Mouse (Mus musculus): ENCODE results near the gene Platr25. TPM values are rescaled to one million over a fixed set of nuclear protein-coding genes. Genes with fewer than 3 reads are reported as not detected.
"Not testable (repeated sequence)": the region's sequence is repeated elsewhere in the genome, so short reads cannot be mapped to it uniquely, and the experiment has no call there.

Gene Platr25
- polyA plus RNA-seq (2015; fragmentation: Nextera tagmentation; extraction: Ambion mirVana): 35.9 and 37.9 TPM in 2 replicates

DNA sequence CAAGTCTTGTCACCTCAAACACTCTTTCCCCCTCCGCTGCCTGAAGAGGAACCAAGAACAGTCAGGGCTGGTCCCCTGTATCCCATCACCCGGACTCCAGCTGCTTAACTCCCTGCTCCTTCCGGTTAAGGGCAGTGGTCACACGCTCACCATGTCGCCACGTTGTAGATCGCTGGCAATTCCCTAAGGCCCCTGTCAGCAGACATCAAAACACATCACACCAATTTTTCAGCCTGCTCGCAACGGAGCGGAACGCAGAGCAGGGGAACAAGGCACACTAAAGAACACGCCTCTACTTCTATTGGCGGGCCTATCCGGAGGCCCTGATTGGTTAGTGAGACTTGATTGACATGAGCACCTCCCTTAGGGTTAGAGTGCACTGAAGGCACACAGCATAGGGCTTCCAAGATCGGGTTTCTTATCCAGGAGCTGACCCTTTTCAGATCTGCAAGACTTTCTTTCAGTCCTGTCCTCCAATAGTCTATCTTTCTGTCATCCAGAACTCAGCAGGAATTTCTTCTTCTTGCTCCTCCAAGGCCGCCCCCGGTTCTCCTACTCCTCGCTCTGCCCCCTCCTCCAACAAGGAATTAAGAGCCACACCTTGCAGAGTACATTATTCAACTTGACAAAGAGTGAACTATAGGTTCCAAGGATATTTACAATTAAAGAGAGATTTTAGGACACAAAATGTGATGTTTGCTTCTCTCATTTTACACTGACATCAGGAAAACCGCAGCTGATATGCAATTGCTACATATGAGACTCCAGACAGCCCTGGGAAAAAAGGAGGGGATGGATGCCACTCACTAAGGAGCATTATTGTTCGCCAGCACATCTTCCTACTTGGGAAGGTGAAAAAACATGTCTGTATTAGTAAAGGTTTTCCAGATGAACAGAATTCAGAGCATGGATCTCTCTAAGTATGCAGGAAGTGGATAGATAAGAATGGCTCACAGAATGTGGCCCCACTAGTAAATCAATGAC is at the start of gene Platr25:
TSS of gene Platr25 (minus strand) at position 278 of the 984 bp plus-strand sequence.
- not testable (repeated sequence) for H3K9me3 ChIP-seq (replicated peaks; ENCODE audit: control insufficient read depth, low read length, poor library complexity, severe bottlenecking); H3K27me3 ChIP-seq (ENCODE audit: control insufficient read depth, insufficient read depth, low read depth, low read length); H3K36me3 ChIP-seq (ENCODE audit: control insufficient read depth, insufficient read depth, low read length); H3K4me1 ChIP-seq (ENCODE audit: control insufficient read depth, insufficient read depth, low read length); H3K27ac ChIP-seq (ENCODE audit: low read length)
- Histone ChIP-seq H3K4me3 (ENCODE audit: low read depth, low read length) (peak within 1 kb of the TSS; percentile 51), H3K9ac (ENCODE audit: low read depth, low read length) (peak within 1 kb of the TSS; percentile 65; the same call in 1 of the 2 replicates), H3K4me2 (ENCODE audit: low read length) (peak within 1 kb of the TSS; percentile 57)
- ATAC-seq: peak; percentile 96
- WGBS: 7% methylated on average over 20 of the region's 20 CpGs

DNA sequence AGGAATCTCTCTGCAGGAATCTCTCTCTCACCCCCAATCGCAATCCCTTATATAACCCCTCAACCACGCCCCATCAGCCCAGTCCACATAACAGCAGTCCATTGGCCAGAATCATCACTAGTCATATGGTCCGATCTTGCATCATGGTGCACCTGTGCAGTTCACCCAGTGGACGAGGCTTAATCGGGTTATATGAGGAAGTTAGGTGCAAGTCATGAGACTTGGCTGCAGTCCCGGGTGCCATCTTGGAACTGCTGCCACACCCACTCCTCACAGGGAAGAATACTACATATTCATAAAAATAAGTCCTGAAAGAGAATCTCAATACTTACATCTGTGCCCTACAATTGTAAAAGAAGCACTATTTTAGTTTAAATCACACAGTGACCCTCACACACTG is 47.5 kb upstream of the Platr25 start:
- 87% methylated on average over 6 of the region's 6 CpGs for WGBS
- H3K9me3 ChIP-seq (replicated peaks; ENCODE audit: control insufficient read depth, low read length, poor library complexity, severe bottlenecking); H3K27me3 ChIP-seq (ENCODE audit: control insufficient read depth, insufficient read depth, low read depth, low read length); H3K4me3 ChIP-seq (ENCODE audit: low read depth, low read length); ATAC-seq; H3K27ac ChIP-seq (ENCODE audit: low read length); H3K9ac ChIP-seq (ENCODE audit: low read depth, low read length); H3K4me1 ChIP-seq (ENCODE audit: control insufficient read depth, insufficient read depth, low read length); H3K36me3 ChIP-seq (ENCODE audit: control insufficient read depth, insufficient read depth, low read length); H3K4me2 ChIP-seq (ENCODE audit: low read length): not testable (repeated sequence)

DNA sequence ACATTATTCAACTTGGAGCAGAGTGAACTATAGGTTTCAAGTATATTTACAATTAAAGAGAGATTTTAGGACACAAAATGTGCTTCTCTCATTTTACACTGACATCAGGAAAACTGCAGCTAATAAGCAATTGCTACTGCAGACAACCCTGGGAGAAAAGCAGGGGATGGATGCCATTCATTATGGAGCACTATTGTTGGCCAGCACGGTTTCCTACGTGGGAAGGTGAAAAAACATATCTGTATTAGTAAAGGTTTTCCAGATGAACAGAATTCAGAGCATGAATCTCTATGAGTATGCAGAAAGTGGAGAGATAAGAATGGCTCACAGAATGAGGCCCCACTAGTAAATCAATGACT is 25.6 kb upstream of the Platr25 start:
- not testable (repeated sequence) for H3K36me3 ChIP-seq (ENCODE audit: control insufficient read depth, insufficient read depth, low read length); H3K9me3 ChIP-seq (replicated peaks; ENCODE audit: control insufficient read depth, low read length, poor library complexity, severe bottlenecking); H3K9ac ChIP-seq (ENCODE audit: low read depth, low read length); H3K4me1 ChIP-seq (ENCODE audit: control insufficient read depth, insufficient read depth, low read length); H3K27me3 ChIP-seq (ENCODE audit: control insufficient read depth, insufficient read depth, low read depth, low read length)
- 0 out of 2 replicates have a peak overlapping the region, but pooled peaks have one; percentile 43 for H3K27ac ChIP-seq (ENCODE audit: low read length)
- 40% methylated on average over 2 of the region's 2 CpGs for WGBS
- H3K4me3 ChIP-seq (ENCODE audit: low read depth, low read length): peak overlapping the region; percentile 54
- peak; percentile 62; the same call in 1 of the 2 replicates for ATAC-seq
- H3K4me2 ChIP-seq (ENCODE audit: low read length): peak overlapping the region; percentile 49

DNA sequence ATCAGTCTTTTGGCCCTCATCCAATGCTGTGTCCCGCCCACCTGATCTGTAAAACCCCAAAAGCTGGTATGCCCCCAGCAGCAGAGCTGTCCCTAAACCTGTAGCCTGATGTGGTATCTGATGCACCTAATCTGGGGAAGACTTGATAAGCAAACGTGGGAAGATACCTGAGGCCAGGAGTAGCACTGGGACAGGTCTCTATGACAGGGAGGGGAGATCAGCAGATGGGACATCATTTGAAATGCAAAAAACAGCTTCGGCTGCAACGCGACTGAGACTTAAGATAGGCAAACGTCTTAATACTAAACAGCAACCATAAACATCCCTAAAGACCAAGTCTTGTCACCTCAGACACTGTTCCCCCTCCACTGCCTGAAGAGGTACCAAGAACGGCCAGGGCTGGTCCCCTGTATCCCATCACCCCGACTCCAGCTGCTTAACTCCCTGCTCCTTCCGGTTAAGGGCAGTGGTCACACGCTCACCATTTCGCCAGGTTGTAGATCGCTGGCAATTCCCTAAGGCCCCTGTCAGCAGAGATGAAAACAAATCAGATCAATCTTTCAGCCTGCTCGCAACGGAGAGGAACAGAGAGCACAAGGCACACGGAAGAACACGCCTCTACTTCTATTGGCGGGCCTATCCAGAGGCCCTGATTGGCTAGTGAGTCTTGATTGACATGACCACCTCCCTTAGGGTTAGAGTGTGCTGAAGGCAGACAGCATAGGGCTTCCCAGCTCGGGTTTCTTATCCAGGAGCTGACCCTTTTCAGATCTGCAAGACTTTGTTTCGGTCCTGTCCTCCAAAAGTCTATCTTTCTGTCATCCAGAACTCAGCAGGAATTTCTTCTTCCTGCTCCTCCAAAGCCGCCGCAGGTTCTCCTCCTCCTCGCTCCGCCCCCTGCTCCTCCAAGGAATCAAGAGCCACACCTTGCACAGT is 25.0 kb upstream of the Platr25 start, which contains the start of gene Gm5141:
TSS of gene Gm5141 (minus strand) at position 610 of the 936 bp plus-strand sequence.
- H3K27me3 ChIP-seq (ENCODE audit: control insufficient read depth, insufficient read depth, low read depth, low read length); H3K36me3 ChIP-seq (ENCODE audit: control insufficient read depth, insufficient read depth, low read length); H3K9me3 ChIP-seq (replicated peaks; ENCODE audit: control insufficient read depth, low read length, poor library complexity, severe bottlenecking); H3K4me1 ChIP-seq (ENCODE audit: control insufficient read depth, insufficient read depth, low read length): not testable (repeated sequence)
- peak within 1 kb of the TSS; percentile 54 for H3K4me3 ChIP-seq (ENCODE audit: low read depth, low read length)
- peak within 1 kb of the TSS; percentile 70 for H3K9ac ChIP-seq (ENCODE audit: low read depth, low read length)
- WGBS: 5% methylated on average over 20 of the region's 23 CpGs
- H3K27ac ChIP-seq (ENCODE audit: low read length): 0 out of 2 replicates have a peak within 1 kb of the TSS, but pooled peaks have one; percentile 50
- ATAC-seq: peak; percentile 100
- H3K4me2 ChIP-seq (ENCODE audit: low read length): peak within 1 kb of the TSS; percentile 83

DNA sequence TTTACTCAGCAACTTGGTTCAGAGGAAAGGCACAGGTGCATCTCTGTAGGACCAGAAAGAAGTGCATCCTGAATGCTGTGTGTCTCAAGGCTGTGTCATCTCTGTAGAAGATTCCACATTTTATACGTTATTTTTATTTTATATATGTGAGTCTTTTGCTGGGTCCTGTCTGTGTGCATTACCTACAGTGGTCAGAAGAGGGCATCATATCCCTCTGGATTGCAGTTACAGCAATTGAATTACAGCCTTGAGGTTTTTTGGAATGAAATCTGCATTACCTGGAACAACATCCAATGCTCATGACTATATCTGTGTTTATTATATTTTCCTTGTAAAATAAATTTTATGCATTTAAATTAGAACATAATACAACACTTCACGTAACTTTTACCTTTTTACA is 3.3 kb upstream of the Platr25 start:
- not testable (repeated sequence) for ATAC-seq; H3K9me3 ChIP-seq (replicated peaks; ENCODE audit: control insufficient read depth, low read length, poor library complexity, severe bottlenecking); H3K4me2 ChIP-seq (ENCODE audit: low read length); H3K27me3 ChIP-seq (ENCODE audit: control insufficient read depth, insufficient read depth, low read depth, low read length); H3K4me1 ChIP-seq (ENCODE audit: control insufficient read depth, insufficient read depth, low read length); H3K36me3 ChIP-seq (ENCODE audit: control insufficient read depth, insufficient read depth, low read length); H3K27ac ChIP-seq (ENCODE audit: low read length); H3K4me3 ChIP-seq (ENCODE audit: low read depth, low read length); H3K9ac ChIP-seq (ENCODE audit: low read depth, low read length)
- WGBS: 68% methylated on average over 2 of the region's 2 CpGs

DNA sequence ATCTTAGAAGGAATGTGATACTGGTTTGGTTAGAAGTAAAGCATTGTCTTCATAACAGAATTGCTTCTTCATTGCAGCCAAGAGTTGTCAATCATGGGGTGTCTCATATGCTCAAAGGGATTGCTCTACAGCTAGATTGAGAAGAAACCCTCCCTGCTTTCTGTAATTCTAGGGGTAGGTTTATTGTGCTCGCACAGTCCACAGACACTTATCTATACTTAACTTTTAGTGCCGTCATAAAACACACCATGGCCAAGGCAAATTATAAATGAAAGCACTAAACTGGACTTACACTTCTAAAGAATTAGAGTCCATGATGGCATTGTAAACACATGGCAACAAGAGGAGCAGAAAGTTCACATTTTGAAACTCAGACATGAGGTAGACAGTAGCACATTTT is 27.2 kb downstream of the Platr25 start:
- H3K36me3 ChIP-seq (ENCODE audit: control insufficient read depth, insufficient read depth, low read length): no peaks in the 10 kb centered on the region
- no peak overlapping the region for H3K9ac ChIP-seq (ENCODE audit: low read depth, low read length)
- no peaks in the 10 kb centered on the region for H3K27me3 ChIP-seq (ENCODE audit: control insufficient read depth, insufficient read depth, low read depth, low read length)
- H3K27ac ChIP-seq (ENCODE audit: low read length): no peak overlapping the region
- no peak for ATAC-seq
- H3K4me1 ChIP-seq (ENCODE audit: control insufficient read depth, insufficient read depth, low read length): no peaks in the 10 kb centered on the region
- no peak overlapping the region for H3K4me3 ChIP-seq (ENCODE audit: low read depth, low read length)
- H3K4me2 ChIP-seq (ENCODE audit: low read length): no peak overlapping the region
- WGBS: 100% methylated on average over 2 of the region's 2 CpGs
- no peaks in the 10 kb centered on the region for H3K9me3 ChIP-seq (replicated peaks; ENCODE audit: control insufficient read depth, low read length, poor library complexity, severe bottlenecking)

DNA sequence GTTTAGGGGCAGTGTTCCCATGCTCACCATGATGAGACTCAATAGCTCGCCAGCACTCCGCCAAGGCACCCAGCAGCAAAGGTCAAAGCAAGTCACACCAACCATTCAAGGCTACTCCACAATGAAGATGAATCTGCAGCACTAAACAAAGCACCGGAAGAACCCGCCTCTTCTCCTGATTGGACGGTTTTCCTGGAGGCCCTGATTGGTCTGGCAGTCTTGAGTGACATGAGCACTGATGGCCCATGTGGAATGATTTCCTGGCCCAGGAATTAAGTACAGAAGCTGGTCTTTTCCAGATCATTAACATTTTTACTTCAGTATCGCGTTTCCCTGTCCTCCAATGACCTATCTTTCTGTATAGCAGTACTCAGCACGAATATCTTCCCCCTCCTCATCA is 47.9 kb downstream of the Platr25 start:
- not testable (repeated sequence) for H3K36me3 ChIP-seq (ENCODE audit: control insufficient read depth, insufficient read depth, low read length); H3K4me1 ChIP-seq (ENCODE audit: control insufficient read depth, insufficient read depth, low read length); H3K27me3 ChIP-seq (ENCODE audit: control insufficient read depth, insufficient read depth, low read depth, low read length); ATAC-seq; H3K9me3 ChIP-seq (replicated peaks; ENCODE audit: control insufficient read depth, low read length, poor library complexity, severe bottlenecking); H3K4me2 ChIP-seq (ENCODE audit: low read length); H3K9ac ChIP-seq (ENCODE audit: low read depth, low read length); H3K27ac ChIP-seq (ENCODE audit: low read length); H3K4me3 ChIP-seq (ENCODE audit: low read depth, low read length)
- 93% methylated on average over 8 of the region's 8 CpGs for WGBS

DNA sequence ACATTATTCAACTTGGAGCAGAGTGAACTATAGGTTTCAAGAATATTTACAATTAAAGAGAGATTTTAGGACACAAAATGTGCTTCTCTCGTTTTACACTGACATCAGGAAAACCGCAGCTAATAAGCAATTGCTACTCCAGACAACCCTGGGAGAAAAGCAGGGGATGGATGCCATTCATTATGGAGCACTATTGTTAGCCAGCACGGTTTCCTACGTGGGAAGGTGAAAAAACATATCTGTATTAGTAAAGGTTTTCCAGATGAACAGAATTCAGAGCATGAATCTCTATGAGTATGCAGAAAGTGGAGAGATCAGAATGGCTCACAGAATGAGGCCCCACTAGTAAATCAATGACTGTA is 75.2 kb downstream of the Platr25 start:
- H3K4me1 ChIP-seq (ENCODE audit: control insufficient read depth, insufficient read depth, low read length); H3K9me3 ChIP-seq (replicated peaks; ENCODE audit: control insufficient read depth, low read length, poor library complexity, severe bottlenecking); H3K36me3 ChIP-seq (ENCODE audit: control insufficient read depth, insufficient read depth, low read length); H3K27me3 ChIP-seq (ENCODE audit: control insufficient read depth, insufficient read depth, low read depth, low read length): not testable (repeated sequence)
- WGBS: 22% methylated on average over 4 of the region's 4 CpGs
- H3K9ac ChIP-seq (ENCODE audit: low read depth, low read length): peak overlapping the region; percentile 41; the same call in 1 of the 2 replicates
- peak overlapping the region; percentile 46 for H3K4me3 ChIP-seq (ENCODE audit: low read depth, low read length)
- ATAC-seq: peak; percentile 76
- peak overlapping the region; percentile 75 for H3K27ac ChIP-seq (ENCODE audit: low read length)
- H3K4me2 ChIP-seq (ENCODE audit: low read length): peak overlapping the region; percentile 54
